Mouse (Mus musculus) gastrocnemius, postnatal 14 days (tissue): ENCODE data around the gene Rnf168. TPM values are rescaled to one million over a fixed set of nuclear protein-coding genes. Genes with fewer than 3 reads are reported as not detected.

Experiments
- DNase-seq: peaks from one replicate; pipeline ENCODE4 v3.0.0; 2021; ENCODE audit warnings: mixed read lengths
- intact Hi-C: fragments of 180-260 bp; cut with DNase I; formaldehyde crosslinking; loops from one replicate; pipeline ENCODE4 v1.15.1; 2025; ENCODE audit warnings: low total_unique reads
- microRNA-seq, 2 experiments: library from miRNA; unstranded; fragments of <30 nt; microRNA quantifications; one replicate each; pipeline ENCODE4 v1.2.0; 2021
- total RNA-seq, 2 experiments: library from RNA; stranded (reverse); gene quantifications; 2 replicates each; pipeline ENCODE4 v1.2.3; 2021

Gene Rnf168
- total RNA-seq, 2 experiments from 2014 or later = 10.4 to 11.0 TPM

- no peak for DNase-seq
- intact Hi-C loops = no loop called here
Observed at GRCm38 (mm10) chr16:32311970-32312369, 34.7 kb downstream of the Rnf168 start.

- no peak for DNase-seq
- intact Hi-C loops = no loop called here
Observed at GRCm38 (mm10) chr16:32312386-32312785, 35.1 kb downstream of the Rnf168 start.

GRCm38 (mm10) chr16:32312859-32313258, 35.6 kb downstream of the Rnf168 start:
- DNase-seq = no peak
- intact Hi-C loops = no loop called here

GRCm38 (mm10) chr16:32316601-32317000, 39.3 kb downstream of the Rnf168 start:
- no peak for DNase-seq
- intact Hi-C loops = no loop called here

GRCm38 (mm10) chr16:32323953-32324352, 46.7 kb downstream of the Rnf168 start:
- no peak for DNase-seq
- intact Hi-C loops = no loop called here

GRCm38 (mm10) chr16:32330876-32331670, 53.8 kb downstream of the Rnf168 start:
- DNase-seq = no peak
- intact Hi-C loops = no loop called here

GRCm38 (mm10) chr16:32332040-32332555, 54.8 kb downstream of the Rnf168 start, which contains the start of gene Ubxn7:
Ubxn7 (plus strand) TSS chr16:32332257.
- intact Hi-C loops = no loop called here
- DNase-seq = peak; percentile 97

- DNase-seq = peak; percentile 46
- intact Hi-C loops = no loop called here
Observed at GRCm38 (mm10) chr16:32332556-32333511, 55.6 kb downstream of the Rnf168 start.

- intact Hi-C loops = no loop called here
- DNase-seq = no peak
Observed at GRCm38 (mm10) chr16:32335146-32335545, 57.9 kb downstream of the Rnf168 start.

GRCm38 (mm10) chr16:32336026-32336780, 58.9 kb downstream of the Rnf168 start:
- intact Hi-C loops = no loop called here
- no peak for DNase-seq

GRCm38 (mm10) chr16:32337001-32337400, 59.7 kb downstream of the Rnf168 start:
- intact Hi-C loops = no loop called here
- no peak for DNase-seq

GRCm38 (mm10) chr16:32340451-32340850, 63.2 kb downstream of the Rnf168 start:
- DNase-seq = no peak
- intact Hi-C loops = no loop called here

GRCm38 (mm10) chr16:32345521-32345920, 68.3 kb downstream of the Rnf168 start:
- no peak for DNase-seq
- intact Hi-C loops = no loop called here

GRCm38 (mm10) chr16:32350776-32351175, 73.5 kb downstream of the Rnf168 start:
- intact Hi-C loops = no loop called here
- no peak for DNase-seq

Small RNA genes within 50 kb of the gene (microRNA-seq; reads per million reads assigned to microRNA genes)
- 0 reads per million in 2 experiments for gene Mir1946a

Other genes with a start within 250 kb of the Rnf168 start
- 10 to 100 TPM; 18.9 to 19.7 TPM for gene Pak2, start 198.1 kb upstream of the Rnf168 start, total RNA-seq
- gene Pigx, start 177.7 kb upstream of the Rnf168 start, total RNA-seq = 10 to 100 TPM; 12.3 to 12.9 TPM
- gene Cep19, start 177.7 kb upstream of the Rnf168 start, total RNA-seq = 1 to 10 TPM; 6.1 to 7.6 TPM
- gene Nrros, start 111.9 kb upstream of the Rnf168 start, total RNA-seq = 1 to 10 TPM; 5.3 to 5.6 TPM
- gene Bex6, start 97.6 kb upstream of the Rnf168 start, total RNA-seq = not detected
- gene Fbxo45, start 30.3 kb upstream of the Rnf168 start, total RNA-seq = 10 to 100 TPM in 1 of 2 experiments, 1 to 10 TPM in 1; 9.4 to 10.2 TPM
- 1 to 10 TPM; 5.1 to 5.6 TPM for gene Wdr53, start 30.2 kb upstream of the Rnf168 start, total RNA-seq
- gene Smco1, start 6.0 kb upstream of the Rnf168 start, total RNA-seq = 10 to 100 TPM; 24.5 to 42.0 TPM
- 10 to 100 TPM; 19.5 to 23.0 TPM for gene Ubxn7, start 54.8 kb downstream of the Rnf168 start, total RNA-seq
- gene Tm4sf19, start 123.0 kb downstream of the Rnf168 start, total RNA-seq = not detected
- 1 to 10 TPM; 4.5 to 5.7 TPM for gene Tctex1d2, start 142.2 kb downstream of the Rnf168 start, total RNA-seq
- gene Pcyt1a, start 153.5 kb downstream of the Rnf168 start, total RNA-seq = 10 to 100 TPM; 74.4 to 74.6 TPM
- gene Slc51a, start 210.4 kb downstream of the Rnf168 start, total RNA-seq = not detected
- gene Zdhhc19, start 218.8 kb downstream of the Rnf168 start, total RNA-seq = not detected